Mouse (Mus musculus) heart, embryonic 11.5 days (tissue): Measurements from ENCODE around the gene Thbs4. TPM values are rescaled to one million over a fixed set of nuclear protein-coding genes. Genes with fewer than 3 reads are reported as not detected.
A peak's percentile ranks its signal among the peaks of the same experiment; 100 is the strongest.

Experiments used
- ATAC-seq: fragments of 200-750 bp; cut with Nextera tagmentation; replicated peaks from 2 replicates; pipeline ENCODE4 v1.8.0; 2017; ENCODE audit warnings: moderate library complexity; ENCODE audit not compliant: insufficient number of reproducible peaks, low FRiP score, low TSS enrichment
- H3K27ac ChIP-seq: fragments of 300-500 bp; sonication (generic); 2 replicates; pipeline ENCODE4 v1.5.1; 2014; ENCODE audit warnings: mild to moderate bottlenecking, low read depth, low read length
- H3K27me3 ChIP-seq: fragments of 300-500 bp; sonication (generic); 2 replicates; pipeline ENCODE4 v1.6.1; 2014; ENCODE audit warnings: mild to moderate bottlenecking, low read length, mixed read lengths; ENCODE audit not compliant: control insufficient read depth, insufficient read depth
- H3K36me3 ChIP-seq: fragments of 300-500 bp; sonication (generic); 2 replicates; pipeline ENCODE4 v1.6.1; 2014; ENCODE audit warnings: mild to moderate bottlenecking, low read length, moderate library complexity, mixed read lengths; ENCODE audit not compliant: control insufficient read depth, insufficient read depth
- H3K4me1 ChIP-seq: fragments of 300-500 bp; sonication (generic); 2 replicates; pipeline ENCODE4 v1.6.1; 2014; ENCODE audit warnings: low read length; ENCODE audit not compliant: control insufficient read depth, insufficient read depth
- H3K4me2 ChIP-seq: fragments of 300-500 bp; sonication (generic); 2 replicates; pipeline ENCODE4 v1.6.1; 2014; ENCODE audit warnings: mild to moderate bottlenecking, moderate library complexity
- H3K4me3 ChIP-seq: fragments of 300-500 bp; sonication (generic); 2 replicates; pipeline ENCODE4 v1.5.1; 2014; ENCODE audit warnings: low read depth, low read length
- H3K9ac ChIP-seq: fragments of 300-500 bp; sonication (generic); 2 replicates; pipeline ENCODE4 v1.6.1; 2014; ENCODE audit warnings: mild to moderate bottlenecking, low read depth, low read length, moderate library complexity
- H3K9me3 ChIP-seq: fragments of 300-500 bp; sonication (generic); replicated peaks from 2 replicates; pipeline ENCODE4 v1.6.1; 2016; ENCODE audit warnings: low read length; ENCODE audit not compliant: control insufficient read depth
- WGBS: fragments of 180-500 bp; shearing (Covaris S2); extraction: QIAGEN DNeasy Blood & Tissue Kit; methylation state at CpG from one replicate; pipeline ENCODE4 v1.1.7; 2014; ENCODE audit not compliant: insufficient replicate concordance; 5-methylcytosine and 5-hydroxymethylcytosine counted together
- polyA plus RNA-seq: library from polyadenylated mRNA; unstranded; fragments of >200 nt; fragmentation: Nextera tagmentation; extraction: Ambion mirVana; gene quantifications from 2 replicates; pipeline ENCODE4 v1.2.1, GENCODE M21; 2014

The Thbs4 gene
- polyA plus RNA-seq, 1 experiment from 2014 or later = 39.4 TPM

GRCm38 (mm10) chr13:92755036-92755435, 39.6 kb downstream of the Thbs4 start:
- no peak for ATAC-seq
- Histone ChIP-seq H3K4me3 (no peak overlapping the region), H3K4me2 (no peak overlapping the region), H3K4me1 (peaks cover 21% of the 10 kb centered on the region), H3K27ac (no peak overlapping the region), H3K27me3 (no peaks in the 10 kb centered on the region; the same call in 1 of the 2 replicates), H3K36me3 (no peaks in the 10 kb centered on the region), H3K9ac (no peak overlapping the region), H3K9me3 (no peaks in the 10 kb centered on the region)
- 78% methylated on average over 7 of the region's 7 CpGs for WGBS

DNA sequence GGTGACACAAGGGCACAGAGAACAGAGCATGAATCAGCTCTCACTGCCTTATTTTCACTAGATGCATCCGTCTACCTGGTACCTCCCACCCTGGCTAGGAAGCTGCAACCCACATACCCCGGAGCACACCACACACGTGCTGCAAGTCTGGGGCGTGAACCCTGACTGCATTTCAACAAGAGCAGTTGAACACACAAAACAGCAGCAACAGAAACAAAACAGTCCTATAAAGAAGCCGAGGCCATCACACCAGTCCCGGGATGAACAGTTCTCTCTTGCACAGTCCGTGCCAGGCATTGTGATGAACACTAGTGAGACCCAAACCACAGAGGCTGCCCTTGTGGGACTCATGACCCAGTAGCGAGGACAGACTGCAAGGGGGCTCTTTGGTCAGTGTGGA, 40.9 kb downstream of the Thbs4 start:
- ATAC-seq = no peak
- 85% methylated on average over 8 of the region's 8 CpGs for WGBS
- H3K9ac ChIP-seq = no peak overlapping the region
- H3K4me2 ChIP-seq = no peak overlapping the region
- H3K27me3 ChIP-seq = no peaks in the 10 kb centered on the region
- H3K9me3 ChIP-seq = no peaks in the 10 kb centered on the region
- H3K27ac ChIP-seq = no peak overlapping the region
- H3K4me3 ChIP-seq = no peak overlapping the region
- H3K36me3 ChIP-seq = no peaks in the 10 kb centered on the region
- peaks cover 14% of the 10 kb centered on the region for H3K4me1 ChIP-seq

DNA sequence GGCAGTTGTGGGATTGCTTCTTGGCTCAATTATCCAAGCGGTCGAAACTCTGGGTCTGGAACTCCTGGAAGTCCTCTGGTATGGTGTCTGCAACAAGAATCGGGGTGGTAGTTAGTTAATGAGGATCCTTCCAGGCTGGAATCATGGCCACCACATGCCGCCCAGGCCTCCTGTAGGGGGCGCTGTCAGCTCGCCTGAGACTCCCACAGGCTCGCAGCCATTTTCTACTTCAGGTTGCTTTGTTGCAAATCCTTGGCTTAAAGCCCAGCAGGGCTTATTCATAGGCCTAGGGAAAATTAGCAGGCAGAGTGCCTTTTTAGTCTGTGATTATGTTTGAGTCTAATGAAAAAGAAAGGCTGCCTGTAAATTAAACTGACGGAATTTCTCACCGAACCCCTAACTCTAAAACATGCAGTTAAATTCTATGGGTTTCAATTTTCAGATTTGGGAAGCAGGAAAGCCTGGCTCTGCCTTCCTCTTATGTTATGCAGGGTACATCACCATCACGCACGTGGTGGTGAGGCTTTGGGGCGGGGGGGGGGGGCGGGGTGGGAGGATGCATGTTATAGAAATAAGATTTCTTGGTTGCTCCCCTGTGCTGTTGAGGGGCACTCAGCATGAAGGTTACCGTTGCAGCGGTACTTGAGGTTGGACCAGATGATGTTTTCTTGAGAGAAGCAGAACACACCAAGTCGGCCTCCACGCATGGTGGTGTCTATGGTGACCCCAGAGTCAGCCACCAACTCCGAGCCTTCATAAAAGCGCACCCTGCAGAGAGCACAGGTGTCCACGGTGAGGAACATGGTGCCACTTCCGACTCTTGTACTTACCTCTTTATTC, 42.7 kb downstream of the Thbs4 start:
- WGBS = 69% methylated on average over 21 of the region's 21 CpGs
- no peak overlapping the region for H3K9ac ChIP-seq
- no peak overlapping the region for H3K4me2 ChIP-seq
- no peak for ATAC-seq
- no peaks in the 10 kb centered on the region for H3K4me1 ChIP-seq
- no peaks in the 10 kb centered on the region for H3K36me3 ChIP-seq
- no peak overlapping the region for H3K4me3 ChIP-seq
- no peak overlapping the region for H3K27ac ChIP-seq
- H3K27me3 ChIP-seq = no peaks in the 10 kb centered on the region
- no peaks in the 10 kb centered on the region for H3K9me3 ChIP-seq

- Histone ChIP-seq H3K36me3 (no peaks in the 10 kb centered on the region), H3K27me3 (no peaks in the 10 kb centered on the region), H3K9ac (no peak overlapping the region), H3K9me3 (no peaks in the 10 kb centered on the region), H3K4me1 (no peaks in the 10 kb centered on the region), H3K4me3 (no peak overlapping the region), H3K27ac (no peak overlapping the region), H3K4me2 (peak overlapping the region; percentile 11)
- 15% methylated on average over 7 of the region's 7 CpGs for WGBS
- ATAC-seq = no peak
These were observed 43.6 kb downstream of the Thbs4 start for GRCm38 (mm10) chr13:92750976-92751518.

DNA sequence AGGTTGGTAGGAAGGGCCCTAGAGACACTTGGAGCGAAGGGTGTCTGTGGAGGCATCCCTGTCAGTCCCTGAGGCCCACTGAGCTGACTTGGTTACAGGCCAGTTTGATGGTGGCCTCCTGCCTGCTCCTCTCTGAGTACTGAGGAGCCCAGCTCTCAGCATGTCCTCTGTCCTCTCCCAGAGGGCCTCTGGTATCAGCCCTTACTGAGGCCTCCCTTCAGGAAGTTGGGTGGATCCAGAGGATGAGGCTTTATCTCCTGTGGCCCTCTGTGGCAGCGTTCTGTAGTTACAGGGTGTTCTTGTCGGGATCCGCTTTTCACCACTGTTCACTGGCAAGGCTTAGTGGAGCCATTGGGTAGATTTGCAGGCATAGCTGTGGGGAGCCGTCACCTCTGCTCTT, 51.3 kb downstream of the Thbs4 start:
- H3K4me2 ChIP-seq = peak overlapping the region; percentile 31; the same call in 1 of the 2 replicates
- H3K4me3 ChIP-seq = no peak overlapping the region
- no peaks in the 10 kb centered on the region for H3K36me3 ChIP-seq
- H3K9me3 ChIP-seq = no peaks in the 10 kb centered on the region
- peaks cover 5% of the 10 kb centered on the region; the same call in 1 of the 2 replicates for H3K4me1 ChIP-seq
- H3K27ac ChIP-seq = no peak overlapping the region
- peak; percentile 72; the same call in 1 of the 2 replicates for ATAC-seq
- 0 out of 2 replicates have a peak overlapping the region, but pooled peaks have one; percentile 22 for H3K9ac ChIP-seq
- 50% methylated on average over 5 of the region's 5 CpGs for WGBS
- H3K27me3 ChIP-seq = no peaks in the 10 kb centered on the region

DNA sequence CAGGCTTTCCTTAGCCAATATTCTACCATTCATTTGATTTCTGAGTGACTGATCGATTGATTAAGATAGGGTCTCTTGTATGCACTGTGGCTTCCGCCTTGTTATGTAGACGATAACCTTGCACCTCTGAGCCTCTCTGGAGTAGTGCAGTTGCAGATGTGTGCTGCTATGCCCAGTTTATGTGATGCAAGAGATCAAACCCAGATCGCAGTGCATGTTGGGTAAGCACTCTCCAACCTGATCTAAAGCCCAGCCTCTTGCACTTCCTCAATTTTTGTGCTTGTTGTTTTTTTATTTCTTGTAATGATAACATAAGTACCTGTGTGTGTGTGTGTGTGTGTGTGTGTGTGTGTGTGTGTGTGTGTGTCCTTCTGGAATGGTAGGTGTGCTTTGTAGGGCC, 51.7 kb downstream of the Thbs4 start:
- ATAC-seq = no peak
- Histone ChIP-seq H3K4me2 (no peak overlapping the region), H3K9ac (no peak overlapping the region), H3K4me1 (peaks cover 5% of the 10 kb centered on the region; the same call in 1 of the 2 replicates), H3K36me3 (no peaks in the 10 kb centered on the region), H3K9me3 (no peaks in the 10 kb centered on the region), H3K4me3 (no peak overlapping the region), H3K27ac (no peak overlapping the region), H3K27me3 (no peaks in the 10 kb centered on the region)
- WGBS = 86% methylated on average over 4 of the region's 4 CpGs

- no peaks in the 10 kb centered on the region for H3K36me3 ChIP-seq
- peaks cover 8% of the 10 kb centered on the region; the same call in 1 of the 2 replicates for H3K4me1 ChIP-seq
- no peaks in the 10 kb centered on the region for H3K27me3 ChIP-seq
- no peak overlapping the region for H3K4me2 ChIP-seq
- H3K9ac ChIP-seq = no peak overlapping the region
- no peak for ATAC-seq
- WGBS = 12% methylated on average over 2 of the region's 2 CpGs
- no peaks in the 10 kb centered on the region for H3K9me3 ChIP-seq
- no peak overlapping the region for H3K4me3 ChIP-seq
- no peak overlapping the region for H3K27ac ChIP-seq
These were observed 53.8 kb downstream of the Thbs4 start for GRCm38 (mm10) chr13:92740671-92741270.

DNA sequence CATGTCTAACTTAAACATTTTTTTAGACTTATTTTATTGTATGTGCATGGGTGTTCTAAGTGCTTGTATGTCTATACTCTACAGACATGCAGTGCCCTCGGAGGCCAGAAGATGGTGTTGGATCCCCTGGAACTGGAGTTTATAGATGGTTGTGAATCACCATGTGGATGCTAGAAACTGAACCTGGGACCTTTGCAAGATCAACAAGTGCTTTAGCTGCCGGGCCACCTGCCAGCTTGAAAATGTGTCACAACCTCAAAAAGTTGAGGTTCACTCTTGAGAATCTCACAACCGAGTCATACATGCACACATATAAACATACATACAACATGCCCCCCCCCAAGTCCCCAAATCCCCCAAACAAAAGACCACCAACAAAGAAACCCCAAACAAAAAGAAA, 54.8 kb downstream of the Thbs4 start:
- WGBS = 86% methylated on average over 3 of the region's 3 CpGs
- Histone ChIP-seq H3K27ac (no peak overlapping the region), H3K36me3 (no peaks in the 10 kb centered on the region), H3K27me3 (no peaks in the 10 kb centered on the region), H3K4me3 (no peak overlapping the region), H3K9ac (no peak overlapping the region), H3K4me1 (peaks cover 8% of the 10 kb centered on the region; the same call in 1 of the 2 replicates), H3K9me3 (no peaks in the 10 kb centered on the region), H3K4me2 (no peak overlapping the region)
- ATAC-seq = no peak
